10 mouse cellular contexts compared by ENCODE assay signal in genomic region chr6:113194517-113194840, GRCm38 (mm10). TPM values are rescaled to one million over a fixed set of nuclear protein-coding genes. Genes with fewer than 3 reads are reported as not detected.
DNase-seq lines count a peak whose midpoint lies in the region; ATAC-seq lines count a peak whose summit lies in the region.
"Had no signal": no experiment of that assay in that cellular context is flagged by ENCODE, and none has a peak within 500 bp of the region (broad histone marks: within the 10 kb centered on the region; RNA-seq: fewer than 3 reads in every experiment).

No protein-coding gene starts in this region.

- H3K27me3 ChIP-seq in heart, embryonic 15.5 days = peaks cover 57% of the 10 kb centered on the region
- H3K27me3 ChIP-seq in hindbrain, embryonic 13.5 days = peaks cover 13% of the 10 kb centered on the region
- peaks cover 5% of the 10 kb centered on the region; the same call in 1 of the 2 replicates for H3K27me3 ChIP-seq in midbrain, embryonic 13.5 days

- DNase-seq in heart, postnatal 36 days = no peak
- DNase-seq in spleen, postnatal 36 days (ENCODE audit: low spot score in 2 of 2) = no peak
- no peak for DNase-seq in embryo, embryonic 10.5 days (ENCODE audit: low spot score)
- DNase-seq in c-Kit-positive CD71-positive TER-119-positive erythroid progenitor cells, embryonic 14.5 days (ENCODE audit: low spot score) = no peak

- WGBS in heart, embryonic 15.5 days = 5% methylated on average over 5 of the region's 5 CpGs
- 1% methylated on average over 5 of the region's 5 CpGs for WGBS in hindbrain, embryonic 13.5 days
- 3% methylated on average over 5 of the region's 5 CpGs for WGBS in midbrain, embryonic 13.5 days

- no peak overlapping the region for H3K9ac ChIP-seq in heart, embryonic 15.5 days
- H3K9ac ChIP-seq in hindbrain, embryonic 13.5 days = peak overlapping the region; percentile 96
- peak overlapping the region; percentile 83 for H3K9ac ChIP-seq in midbrain, embryonic 13.5 days (replicated peaks)

- no peak overlapping the region for H3K27ac ChIP-seq in heart, embryonic 15.5 days
- H3K27ac ChIP-seq in brown adipose tissue, adult 24 weeks (replicated peaks; ENCODE audit: low read depth, low read length) = no peak overlapping the region
- peak overlapping the region; percentile 84 for H3K27ac ChIP-seq in hindbrain, embryonic 13.5 days
- peak overlapping the region; percentile 82 for H3K27ac ChIP-seq in midbrain, embryonic 13.5 days
- H3K27ac ChIP-seq: macrophage had no signal

- intact Hi-C loops in heart, postnatal 36 days (cut with DNase I) = no loop called here

- peak overlapping the region; percentile 48; the same call in 1 of the 2 replicates for H3K4me3 ChIP-seq in heart, embryonic 15.5 days
- 0 out of 2 replicates have a peak overlapping the region, but pooled peaks have one; percentile 12 for H3K4me3 ChIP-seq in brown adipose tissue, adult 24 weeks (ENCODE audit: insufficient read depth, low read depth, low read length)
- H3K4me3 ChIP-seq in hindbrain, embryonic 13.5 days = peak overlapping the region; percentile 82
- H3K4me3 ChIP-seq in midbrain, embryonic 13.5 days (replicated peaks) = peak overlapping the region; percentile 69

- no peaks in the 10 kb centered on the region for H3K36me3 ChIP-seq in heart, embryonic 15.5 days
- peaks cover 11% of the 10 kb centered on the region for H3K36me3 ChIP-seq in hindbrain, embryonic 13.5 days
- H3K36me3 ChIP-seq in midbrain, embryonic 13.5 days = peaks cover 5% of the 10 kb centered on the region; the same call in 1 of the 2 replicates

- H3K9me3 ChIP-seq in heart, embryonic 15.5 days (replicated peaks) = no peaks in the 10 kb centered on the region
- no peaks in the 10 kb centered on the region for H3K9me3 ChIP-seq in hindbrain, embryonic 13.5 days
- no peaks in the 10 kb centered on the region for H3K9me3 ChIP-seq in midbrain, embryonic 13.5 days

- peaks cover 13% of the 10 kb centered on the region for H3K4me1 ChIP-seq in heart, embryonic 15.5 days (replicated peaks)
- H3K4me1 ChIP-seq in brown adipose tissue, adult 24 weeks (ENCODE audit: control insufficient read depth, insufficient read depth, insufficient read length, low read length) = peaks cover 4% of the 10 kb centered on the region
- peaks cover 42% of the 10 kb centered on the region for H3K4me1 ChIP-seq in hindbrain, embryonic 13.5 days (replicated peaks)
- peaks cover 38% of the 10 kb centered on the region for H3K4me1 ChIP-seq in midbrain, embryonic 13.5 days (replicated peaks)

- peak overlapping the region; percentile 71 for H3K4me2 ChIP-seq in heart, embryonic 15.5 days
- peak overlapping the region; percentile 89 for H3K4me2 ChIP-seq in hindbrain, embryonic 13.5 days
- peak overlapping the region; percentile 88 for H3K4me2 ChIP-seq in midbrain, embryonic 13.5 days (replicated peaks)

- no peak for ATAC-seq in heart, embryonic 15.5 days (replicated peaks; ENCODE audit: insufficient number of reproducible peaks, insufficient read depth, low FRiP score, low read depth)
- ATAC-seq in hindbrain, embryonic 13.5 days (ENCODE audit: low FRiP score) = peak; percentile 73; the same call in 1 of the 2 replicates
- peak; percentile 57; the same call in 1 of the 2 replicates for ATAC-seq in midbrain, embryonic 13.5 days

RNA-seq across cellular contexts. Expression of gene Lhfpl4, which starts 0.7 kb away (rescaled TPM):
- 0.35 and 0.81 TPM in 2 replicates for polyA plus RNA-seq in heart, embryonic 15.5 days (2015; fragmentation: Nextera tagmentation; extraction: Ambion mirVana)
- total RNA-seq in heart, postnatal 36 days (2021) = under 1 TPM; 0.22 to 0.31 TPM
- polyA plus RNA-seq in brown adipose tissue, adult 24 weeks (2012; ENCODE audit: insufficient read depth, insufficient read length, missing spikeins) = 0.87 and 1.3 TPM in 2 replicates
- 52.3 and 57.0 TPM in 2 replicates for polyA plus RNA-seq in hindbrain, embryonic 13.5 days (2015; fragmentation: Nextera tagmentation; extraction: Ambion mirVana)
- 55.0 and 55.5 TPM in 2 replicates for polyA plus RNA-seq in midbrain, embryonic 13.5 days (2015; fragmentation: Nextera tagmentation; extraction: Ambion mirVana)
- total RNA-seq: hematopoietic stem cell, adult 5-6 weeks had no signal
- polyA plus RNA-seq: macrophage had no signal

RNA-seq across cellular contexts. Expression of gene Mtmr14, which starts 43.2 kb away (rescaled TPM):
- 20.8 and 26.7 TPM in 2 replicates for polyA plus RNA-seq in heart, embryonic 15.5 days (2015; fragmentation: Nextera tagmentation; extraction: Ambion mirVana)
- 10 to 100 TPM; 20.0 to 21.0 TPM for total RNA-seq in heart, postnatal 36 days (2021)
- polyA plus RNA-seq in brown adipose tissue, adult 24 weeks (2012; ENCODE audit: insufficient read depth, insufficient read length, missing spikeins) = 26.3 and 37.1 TPM in 2 replicates
- 34.7 and 35.5 TPM in 2 replicates for polyA plus RNA-seq in hindbrain, embryonic 13.5 days (2015; fragmentation: Nextera tagmentation; extraction: Ambion mirVana)
- 40.4 and 45.0 TPM in 2 replicates for polyA plus RNA-seq in midbrain, embryonic 13.5 days (2015; fragmentation: Nextera tagmentation; extraction: Ambion mirVana)

Comparison
In these comparisons a context has a peak if more than half of its experiments do, and no peak if none do; other contexts are left out.
1. H3K27ac ChIP-seq: peak in hindbrain, embryonic 13.5 days (single experiment) and midbrain, embryonic 13.5 days (single experiment); none in heart, embryonic 15.5 days (single experiment) and brown adipose tissue, adult 24 weeks (single experiment).
2. H3K4me3 ChIP-seq: peak in every context shown above with its lines; median percentile 82 in hindbrain, embryonic 13.5 days; 69 in midbrain, embryonic 13.5 days; 48 in heart, embryonic 15.5 days; 12 in brown adipose tissue, adult 24 weeks.
3. RNA of gene Lhfpl4, which starts 0.7 kb away (polyA plus RNA-seq): 55.0 to 55.5 TPM in midbrain, embryonic 13.5 days and 52.3 to 57.0 TPM in hindbrain, embryonic 13.5 days; 0.87 to 1.3 TPM in brown adipose tissue, adult 24 weeks and 0.35 to 0.81 TPM in heart, embryonic 15.5 days; every median in the first group is over 10 times any median in the second.
4. Peak in every context shown above with its lines, with median percentiles within 50 percentile points of each other: H3K4me2 ChIP-seq.